Mouse (Mus musculus) neural tube, embryonic 11.5 days (tissue): Measurements from ENCODE around the gene Dph5. TPM values are rescaled to one million over a fixed set of nuclear protein-coding genes. Genes with fewer than 3 reads are reported as not detected.
"Not testable (repeated sequence)": the region's sequence is repeated elsewhere in the genome, so short reads cannot be mapped to it uniquely, and the experiment has no call there.

ENCODE experiments used
- ATAC-seq: fragments of 200-750 bp; cut with Nextera tagmentation; 2 replicates; pipeline ENCODE4 v1.8.0; 2017; ENCODE audit warnings: moderate number of reproducible peaks, mild to moderate bottlenecking, moderate TSS enrichment, moderate library complexity; ENCODE audit not compliant: insufficient read depth, low FRiP score, low TSS enrichment
- DNase-seq: peaks from one replicate; pipeline ENCODE4 v3.0.0-alpha.2; 2015; ENCODE audit warnings: low spot score
- H3K27ac ChIP-seq: fragments of 300-500 bp; sonication (generic); 2 replicates; pipeline ENCODE4 v1.5.1; 2014; ENCODE audit warnings: low read depth, mild to moderate bottlenecking, low read length
- H3K27me3 ChIP-seq: fragments of 300-500 bp; sonication (generic); 2 replicates; pipeline ENCODE4 v1.6.1; 2014; ENCODE audit warnings: mild to moderate bottlenecking, low read length, mixed read lengths; ENCODE audit not compliant: control insufficient read depth, insufficient read depth
- H3K36me3 ChIP-seq: fragments of 300-500 bp; sonication (generic); 2 replicates; pipeline ENCODE4 v1.6.1; 2014; ENCODE audit warnings: mild to moderate bottlenecking, low read length, moderate library complexity, mixed read lengths; ENCODE audit not compliant: control insufficient read depth, insufficient read depth
- H3K4me1 ChIP-seq: fragments of 300-500 bp; sonication (generic); 2 replicates; pipeline ENCODE4 v1.6.1; 2014; ENCODE audit warnings: low read length, mixed read lengths; ENCODE audit not compliant: control insufficient read depth, insufficient read depth
- H3K4me2 ChIP-seq: fragments of 300-500 bp; sonication (generic); 2 replicates; pipeline ENCODE4 v1.6.1; 2014; ENCODE audit warnings: low read depth, mild to moderate bottlenecking, moderate library complexity
- H3K4me3 ChIP-seq: fragments of 300-500 bp; sonication (generic); 2 replicates; pipeline ENCODE4 v1.5.1; 2014; ENCODE audit warnings: low read depth, low read length
- H3K9ac ChIP-seq: fragments of 300-500 bp; sonication (generic); 2 replicates; pipeline ENCODE4 v1.6.1; 2014; ENCODE audit warnings: mild to moderate bottlenecking, low read length
- H3K9me3 ChIP-seq: fragments of 300-500 bp; sonication (generic); 2 replicates; pipeline ENCODE4 v1.6.1; 2016; ENCODE audit warnings: low read length; ENCODE audit not compliant: control insufficient read depth
- WGBS: fragments of 180-500 bp; shearing (Covaris S2); extraction: QIAGEN DNeasy Blood & Tissue Kit; methylation state at CpG from one replicate; pipeline ENCODE4 v1.1.7; 2014; 5-methylcytosine and 5-hydroxymethylcytosine counted together
- polyA plus RNA-seq: library from polyadenylated mRNA; unstranded; fragments of >200 nt; fragmentation: Nextera tagmentation; extraction: Ambion mirVana; gene quantifications from 2 replicates; pipeline ENCODE4 v1.2.1, GENCODE M21; 2014

Dph5 gene
- polyA plus RNA-seq, 1 experiment from 2014 or later, result 31.1 TPM

- no peak overlapping the region for H3K4me3 ChIP-seq
- H3K36me3 ChIP-seq, result no peaks in the 10 kb centered on the region
- WGBS, result 68% methylated on average over 10 of the region's 10 CpGs
- H3K27me3 ChIP-seq, result no peaks in the 10 kb centered on the region
- no peak overlapping the region for H3K27ac ChIP-seq
- ATAC-seq (no peak), DNase-seq (no peak)
- H3K9ac ChIP-seq, result no peak overlapping the region
- H3K4me2 ChIP-seq, result no peak overlapping the region
- no peaks in the 10 kb centered on the region for H3K9me3 ChIP-seq
- no peaks in the 10 kb centered on the region for H3K4me1 ChIP-seq
These were observed 32.1 kb upstream of the Dph5 start for GRCm38 (mm10) chr3:115855576-115855975.

- H3K27me3 ChIP-seq, result no peaks in the 10 kb centered on the region
- peak; percentile 32 for DNase-seq
- whole genome bisulfite sequencing, result 18% methylated on average over 8 of the region's 8 CpGs
- no peak overlapping the region for H3K4me2 ChIP-seq
- H3K27ac ChIP-seq, result peak overlapping the region; percentile 36; the same call in 1 of the 2 replicates
- no peaks in the 10 kb centered on the region for H3K9me3 ChIP-seq
- H3K9ac ChIP-seq, result no peak overlapping the region
- ATAC-seq, result peak; percentile 45
- H3K36me3 ChIP-seq, result no peaks in the 10 kb centered on the region
- no peak overlapping the region for H3K4me3 ChIP-seq
- no peaks in the 10 kb centered on the region for H3K4me1 ChIP-seq
These were observed 31.1 kb upstream of the Dph5 start for GRCm38 (mm10) chr3:115856484-115857022.

- Histone ChIP-seq H3K27ac (no peak overlapping the region), H3K4me1 (no peaks in the 10 kb centered on the region), H3K4me3 (no peak overlapping the region), H3K27me3 (no peaks in the 10 kb centered on the region), H3K4me2 (no peak overlapping the region), H3K9me3 (no peaks in the 10 kb centered on the region), H3K36me3 (no peaks in the 10 kb centered on the region), H3K9ac (no peak overlapping the region)
- no peak for DNase-seq
- 75% methylated on average over 10 of the region's 10 CpGs for whole genome bisulfite sequencing
- ATAC-seq, result no peak
These were observed 30.2 kb upstream of the Dph5 start for GRCm38 (mm10) chr3:115857436-115857835.

GRCm38 (mm10) chr3:115858822-115859221 is 28.8 kb upstream of the Dph5 start:
- ATAC-seq (no peak), DNase-seq (no peak)
- no peaks in the 10 kb centered on the region for H3K27me3 ChIP-seq
- no peak overlapping the region for H3K9ac ChIP-seq
- no peak overlapping the region for H3K27ac ChIP-seq
- 91% methylated on average over 3 of the region's 3 CpGs for WGBS
- H3K9me3 ChIP-seq, result no peaks in the 10 kb centered on the region
- no peak overlapping the region for H3K4me3 ChIP-seq
- no peaks in the 10 kb centered on the region for H3K4me1 ChIP-seq
- H3K36me3 ChIP-seq, result no peaks in the 10 kb centered on the region
- H3K4me2 ChIP-seq, result no peak overlapping the region

- DNase-seq, H3K36me3 ChIP-seq, H3K4me3 ChIP-seq, ATAC-seq, H3K27me3 ChIP-seq, H3K4me1 ChIP-seq, H3K9me3 ChIP-seq, H3K9ac ChIP-seq, H3K27ac ChIP-seq, H3K4me2 ChIP-seq: not testable (repeated sequence)
- WGBS, result 83% methylated on average over 1 of the region's 1 CpGs
These were observed 26.9 kb upstream of the Dph5 start for GRCm38 (mm10) chr3:115860780-115861179.

DNA sequence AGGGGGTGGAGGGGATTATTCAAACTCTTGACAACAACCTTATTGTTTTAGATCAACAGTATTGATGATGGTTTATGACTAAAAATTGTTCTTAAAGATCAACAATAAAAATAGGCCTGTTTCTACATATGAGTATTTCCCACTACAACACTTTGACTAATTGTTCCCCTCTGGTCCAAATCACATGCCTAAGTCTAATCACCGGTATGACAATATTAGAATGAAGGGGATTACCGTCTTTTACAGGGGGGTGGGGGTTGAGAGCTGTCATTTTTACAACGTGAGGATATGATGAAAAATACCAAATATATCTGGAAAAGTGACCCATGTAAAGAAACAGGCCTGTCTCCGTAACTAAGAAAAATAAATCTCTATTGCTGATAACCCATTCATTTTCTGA is 24.1 kb upstream of the Dph5 start:
- no peak overlapping the region for H3K4me3 ChIP-seq
- no peak overlapping the region for H3K27ac ChIP-seq
- ATAC-seq (no peak), DNase-seq (no peak)
- no peaks in the 10 kb centered on the region for H3K27me3 ChIP-seq
- WGBS, result 78% methylated on average over 4 of the region's 4 CpGs
- no peaks in the 10 kb centered on the region for H3K4me1 ChIP-seq
- no peaks in the 10 kb centered on the region for H3K36me3 ChIP-seq
- H3K4me2 ChIP-seq, result no peak overlapping the region
- H3K9ac ChIP-seq, result no peak overlapping the region
- H3K9me3 ChIP-seq, result no peaks in the 10 kb centered on the region

DNA sequence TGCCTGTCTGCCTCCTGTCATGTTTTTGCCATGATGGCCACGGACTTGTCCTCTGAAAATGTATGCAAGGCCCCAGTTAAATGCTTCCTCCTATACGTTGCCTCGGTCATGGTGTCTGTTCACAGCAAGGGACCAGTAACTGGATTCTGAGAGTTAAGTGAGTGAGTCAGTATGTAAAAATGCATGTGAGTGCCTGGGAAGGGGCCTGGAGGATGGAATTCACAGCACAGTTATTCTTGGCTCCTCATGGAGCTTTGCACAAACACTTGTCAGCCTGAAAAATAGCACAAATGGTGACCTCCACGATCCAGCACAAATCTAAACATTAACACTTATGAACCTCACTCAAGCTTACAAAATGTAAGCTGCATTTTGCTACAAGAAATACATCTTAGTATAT is 20.5 kb upstream of the Dph5 start:
- no peaks in the 10 kb centered on the region for H3K4me1 ChIP-seq
- H3K4me3 ChIP-seq, result no peak overlapping the region
- no peaks in the 10 kb centered on the region for H3K27me3 ChIP-seq
- H3K9ac ChIP-seq, result no peak overlapping the region
- ATAC-seq (no peak), DNase-seq (no peak)
- H3K4me2 ChIP-seq, result no peak overlapping the region
- H3K9me3 ChIP-seq, result 0 out of 2 replicates have a peak, but pooled peaks cover 2% of the 10 kb centered on the region
- H3K36me3 ChIP-seq, result no peaks in the 10 kb centered on the region
- no peak overlapping the region for H3K27ac ChIP-seq
- WGBS, result 74% methylated on average over 4 of the region's 4 CpGs

- no peak overlapping the region for H3K4me3 ChIP-seq
These were observed 19.7 kb upstream of the Dph5 start for GRCm38 (mm10) chr3:115867901-115868300.

GRCm38 (mm10) chr3:115869360-115869759 is 18.3 kb upstream of the Dph5 start:
- no peaks in the 10 kb centered on the region for H3K27me3 ChIP-seq
- 0 out of 2 replicates have a peak, but pooled peaks cover 2% of the 10 kb centered on the region for H3K9me3 ChIP-seq
- no peak overlapping the region for H3K9ac ChIP-seq
- no peaks in the 10 kb centered on the region for H3K4me1 ChIP-seq
- H3K4me3 ChIP-seq, result no peak overlapping the region
- H3K36me3 ChIP-seq, result no peaks in the 10 kb centered on the region
- H3K4me2 ChIP-seq, result no peak overlapping the region
- 86% methylated on average over 2 of the region's 2 CpGs for WGBS
- ATAC-seq, result no peak
- no peak overlapping the region for H3K27ac ChIP-seq
- no peak for DNase-seq

More at GRCm38 (mm10) chr3:115867901-115868300, 19.7 kb upstream of the Dph5 start:
- H3K27ac ChIP-seq, result no peak overlapping the region
- H3K27me3 ChIP-seq, result no peaks in the 10 kb centered on the region
- no peak overlapping the region for H3K4me2 ChIP-seq
- ATAC-seq (no peak), DNase-seq (no peak)
- 0 out of 2 replicates have a peak, but pooled peaks cover 2% of the 10 kb centered on the region for H3K9me3 ChIP-seq
- no peaks in the 10 kb centered on the region for H3K4me1 ChIP-seq
- no peak overlapping the region for H3K9ac ChIP-seq
- no peaks in the 10 kb centered on the region for H3K36me3 ChIP-seq
- WGBS, result 54% methylated on average over 1 of the region's 1 CpGs
